Mouse (Mus musculus) bone marrow macrophage, adult 2 months (primary cell): ENCODE measurements around the gene Gnas. TPM values are rescaled to one million over a fixed set of nuclear protein-coding genes. Genes with fewer than 3 reads are reported as not detected.

Experiments used
- H3K27ac ChIP-seq: 2 replicates; pipeline ENCODE4 v1.5.1; 2012; ENCODE audit warnings: low read depth, low read length; ENCODE audit not compliant: insufficient read depth
- H3K4me1 ChIP-seq: 2 replicates; pipeline ENCODE4 v1.6.1; 2012; ENCODE audit warnings: low read length; ENCODE audit not compliant: control insufficient read depth, insufficient read depth
- H3K4me3 ChIP-seq: 2 replicates; pipeline ENCODE4 v1.5.1; 2012; ENCODE audit warnings: mild to moderate bottlenecking, low read length, moderate library complexity; ENCODE audit not compliant: insufficient read depth
- CTCF ChIP-seq: IDR thresholded peaks from 2 replicates; pipeline ENCODE4 v1.5.1; 2012; ENCODE audit warnings: low read depth, mild to moderate bottlenecking, low read length, moderate library complexity
- POLR2A ChIP-seq: IDR thresholded peaks from 2 replicates; pipeline ENCODE4 v1.6.1; 2012; ENCODE audit warnings: mild to moderate bottlenecking, low read depth, low read length, borderline replicate concordance
- polyA plus RNA-seq: library from polyadenylated mRNA; stranded (reverse); fragments of >200 nt; gene quantifications from 2 replicates; pipeline ENCODE4 v1.2.4, GENCODE M21; 2012; ENCODE audit not compliant: missing spikeins, insufficient read depth, insufficient read length

Gene Gnas
- polyA plus RNA-seq, 1 experiment = 780 TPM

DNA sequence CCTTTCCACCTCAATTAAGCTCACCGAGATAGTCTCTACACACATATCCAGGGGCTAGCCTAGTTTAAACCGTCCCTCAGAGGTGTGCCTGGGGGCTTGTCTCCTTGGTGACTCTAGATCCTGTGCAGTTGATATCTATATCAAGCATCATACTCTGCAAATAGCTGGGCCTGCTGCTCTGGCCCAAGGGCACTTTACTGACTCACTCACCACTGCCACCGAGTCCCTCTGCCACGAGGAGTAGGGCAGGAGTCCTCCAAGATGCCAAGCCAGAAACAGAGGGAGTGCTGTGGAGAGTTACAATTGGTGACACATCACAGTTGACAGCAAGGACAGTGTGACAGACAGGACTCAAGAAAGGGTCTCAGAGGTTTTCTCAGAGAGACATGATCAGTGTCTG lies 75.5 kb downstream of the Gnas start:
- no peaks in the 10 kb centered on the region for H3K4me1 ChIP-seq
- H3K4me3 ChIP-seq = no peak overlapping the region
- H3K27ac ChIP-seq = no peak overlapping the region
- TF ChIP-seq POLR2A (no peak), CTCF (no peak)

- Histone ChIP-seq H3K4me3 (no peak overlapping the region), H3K4me1 (no peaks in the 10 kb centered on the region), H3K27ac (no peak overlapping the region)
- TF ChIP-seq POLR2A (no peak), CTCF (no peak)
Measured at GRCm38 (mm10) chr2:174366571-174366970, 82.5 kb downstream of the Gnas start.

DNA sequence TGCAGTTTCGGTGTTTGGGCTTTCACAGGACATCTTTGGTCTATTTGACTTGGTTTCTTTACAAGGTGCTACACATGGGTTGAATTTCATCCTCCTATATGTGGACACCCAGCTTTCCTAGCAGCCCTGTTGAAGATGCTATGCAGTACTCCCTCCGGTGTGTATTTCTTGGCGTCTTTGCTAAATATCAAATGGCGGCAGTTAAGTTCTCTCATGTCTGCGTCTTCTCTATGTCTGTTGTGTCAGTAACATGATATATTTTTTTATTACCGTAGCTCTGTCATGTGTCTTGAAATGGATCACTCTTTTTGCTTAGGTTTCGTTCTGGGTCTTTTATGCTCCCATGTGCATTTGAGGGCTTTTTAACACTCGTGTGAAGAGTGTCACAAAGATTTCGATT lies 96.9 kb downstream of the Gnas start:
- Histone ChIP-seq H3K4me1 (peaks cover 3% of the 10 kb centered on the region), H3K27ac (no peak overlapping the region), H3K4me3 (no peak overlapping the region)
- no peak for TF ChIP-seq CTCF
- no peak for TF ChIP-seq POLR2A

GRCm38 (mm10) chr2:174391936-174392335 lies 107.8 kb downstream of the Gnas start:
- Histone ChIP-seq H3K4me3 (no peak overlapping the region), H3K4me1 (peaks cover 5% of the 10 kb centered on the region), H3K27ac (no peak overlapping the region)
- TF ChIP-seq CTCF (no peak), POLR2A (no peak)

- Histone ChIP-seq H3K4me1 (peaks cover 5% of the 10 kb centered on the region), H3K27ac (no peak overlapping the region), H3K4me3 (no peak overlapping the region)
- TF ChIP-seq CTCF = no peak
Measured at GRCm38 (mm10) chr2:174392554-174392953, 108.4 kb downstream of the Gnas start.

- H3K4me3 ChIP-seq = no peak overlapping the region
- TF ChIP-seq CTCF (no peak), POLR2A (no peak)
- H3K27ac ChIP-seq = no peak overlapping the region
- H3K4me1 ChIP-seq = peaks cover 5% of the 10 kb centered on the region
Measured at GRCm38 (mm10) chr2:174393383-174393782, 109.3 kb downstream of the Gnas start.

Other genes with a start within 250 kb of the Gnas start
- gene Stx16, start 208.0 kb upstream of the Gnas start, polyA plus RNA-seq = 108 and 119 TPM in 2 replicates
- gene Npepl1, start 174.0 kb upstream of the Gnas start, polyA plus RNA-seq = 38.8 and 41.9 TPM in 2 replicates
- gene Gm20721, start 62.4 kb downstream of the Gnas start, polyA plus RNA-seq = 3.6 and 4.1 TPM in 2 replicates
- gene Nelfcd, start 131.5 kb downstream of the Gnas start, polyA plus RNA-seq = 25.6 and 32.0 TPM in 2 replicates
- 896 and 916 TPM in 2 replicates for gene Ctsz, start 154.7 kb downstream of the Gnas start, polyA plus RNA-seq
- not detected in 2 replicates for gene Tubb1, start 166.4 kb downstream of the Gnas start, polyA plus RNA-seq
- 460 TPM in 2 replicates for gene Atp5e, start 179.8 kb downstream of the Gnas start, polyA plus RNA-seq
- gene Prelid3b, start 188.8 kb downstream of the Gnas start, polyA plus RNA-seq = 38.5 and 45.1 TPM in 2 replicates